Mouse (Mus musculus) liver, embryonic 15.5 days (tissue): Measurements from ENCODE around the gene Gm1979. TPM values are rescaled to one million over a fixed set of nuclear protein-coding genes. Genes with fewer than 3 reads are reported as not detected.

Experiments
- polyA plus RNA-seq: library from polyadenylated mRNA; unstranded; fragments of >200 nt; fragmentation: Nextera tagmentation; extraction: Ambion mirVana; gene quantifications from 2 replicates; pipeline ENCODE4 v1.2.1, GENCODE M21; 2015

The Gm1979 gene
- polyA plus RNA-seq, 1 experiment from 2014 or later = not detected

Other genes with a start within 250 kb of the Gm1979 start
- 0.41 and 0.60 TPM in 2 replicates for gene Actr3b, start 244.8 kb downstream of the Gm1979 start, polyA plus RNA-seq
- gene Gm21663, start 62.4 kb downstream of the Gm1979 start, polyA plus RNA-seq = not detected in 2 replicates
- 0.03 TPM in 1 of 2 replicates, not detected in the other for gene Gm21671, start 50.4 kb downstream of the Gm1979 start, polyA plus RNA-seq
- gene Gm21680, start 32.1 kb downstream of the Gm1979 start, polyA plus RNA-seq = not detected in 2 replicates
- gene Gm21698, start 16.1 kb downstream of the Gm1979 start, polyA plus RNA-seq = not detected in 2 replicates
- gene Gm5862, start 18.1 kb upstream of the Gm1979 start, polyA plus RNA-seq = not detected in 2 replicates
- gene Speer4a, start 34.8 kb upstream of the Gm1979 start, polyA plus RNA-seq = not detected in 2 replicates
- not detected in 2 replicates for gene Gm7347, start 53.8 kb upstream of the Gm1979 start, polyA plus RNA-seq
- gene Gm10471, start 84.5 kb upstream of the Gm1979 start, polyA plus RNA-seq = not detected in 2 replicates
- not detected in 2 replicates for gene 5031410I06Rik, start 100.6 kb upstream of the Gm1979 start, polyA plus RNA-seq
- gene Gm10220, start 116.6 kb upstream of the Gm1979 start, polyA plus RNA-seq = not detected in 2 replicates